Mouse (Mus musculus): Measurements from ENCODE around the gene Art5.

- TF ChIP-seq CTCF (IDR thresholded peaks at IDR 0.05; ENCODE audit: low read depth) (no peak), EP300 (optimal IDR thresholded peaks at IDR 0.05) (no peak)
Observed at GRCm38 (mm10) chr7:102087336-102087735, 22.0 kb downstream of the Art5 start.

All from stomach, postnatal 0 days (tissue).